Mouse (Mus musculus): ENCODE results near the gene Lpp. TPM values are rescaled to one million over a fixed set of nuclear protein-coding genes. Genes with fewer than 3 reads are reported as not detected.

The Lpp gene
- polyA plus RNA-seq, 1 experiment = 15.0 TPM

GRCm38 (mm10) chr16:24429691-24430090, 36.4 kb downstream of the Lpp start:
- H3K27ac ChIP-seq (ENCODE audit: control insufficient read depth, insufficient read depth, low read length) = no peak overlapping the region
- H3K4me1 ChIP-seq (replicated peaks; ENCODE audit: control insufficient read depth, insufficient read depth, low read length) = peaks cover 46% of the 10 kb centered on the region
- WGBS = 87% methylated on average over 5 of the region's 5 CpGs
- TF ChIP-seq CTCF (IDR thresholded peaks at IDR 0.05; ENCODE audit: borderline replicate concordance, control insufficient read depth, extremely low read depth, insufficient read depth, low read length, poor library complexity) (no peak), POLR2A (IDR thresholded peaks at IDR 0.05; ENCODE audit: control insufficient read depth, extremely low read depth, insufficient read depth, low read length, poor library complexity) (no peak)
- H3K36me3 ChIP-seq (ENCODE audit: control insufficient read depth, insufficient read depth, low read length) = no peaks in the 10 kb centered on the region
- H3K27me3 ChIP-seq (ENCODE audit: control insufficient read depth, insufficient read depth, low read length) = no peaks in the 10 kb centered on the region
- no peak overlapping the region for H3K4me3 ChIP-seq (ENCODE audit: control insufficient read depth, insufficient read depth, low read length)
- no peak for DNase-seq

DNA sequence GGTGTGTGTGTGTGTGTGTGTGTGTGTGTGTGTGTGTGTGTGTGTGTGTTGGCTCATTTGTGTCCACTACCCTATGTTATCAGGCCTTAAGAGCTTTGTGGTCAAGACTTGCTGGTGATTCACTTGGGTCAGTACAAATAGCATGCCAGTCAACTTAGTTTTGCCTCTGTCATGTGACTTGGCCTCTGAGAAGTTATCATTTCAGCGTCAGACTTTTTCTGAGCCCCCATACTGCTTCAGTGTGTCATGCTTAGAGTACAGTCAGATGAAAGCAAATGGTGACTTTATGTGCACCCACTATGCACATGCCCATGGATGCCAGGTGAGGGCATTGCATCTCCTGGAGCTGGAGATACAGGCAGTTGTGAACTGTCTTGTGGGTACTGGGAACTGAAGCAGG, 38.5 kb downstream of the Lpp start:
- WGBS = 93% methylated on average over 1 of the region's 1 CpGs
- Histone ChIP-seq H3K27ac (ENCODE audit: control insufficient read depth, insufficient read depth, low read length) (no peak overlapping the region), H3K4me3 (ENCODE audit: control insufficient read depth, insufficient read depth, low read length) (no peak overlapping the region), H3K4me1 (replicated peaks; ENCODE audit: control insufficient read depth, insufficient read depth, low read length) (peaks cover 49% of the 10 kb centered on the region), H3K27me3 (ENCODE audit: control insufficient read depth, insufficient read depth, low read length) (no peaks in the 10 kb centered on the region), H3K36me3 (ENCODE audit: control insufficient read depth, insufficient read depth, low read length) (no peaks in the 10 kb centered on the region)
- no peak for DNase-seq
- TF ChIP-seq CTCF (IDR thresholded peaks at IDR 0.05; ENCODE audit: borderline replicate concordance, control insufficient read depth, extremely low read depth, insufficient read depth, low read length, poor library complexity) (no peak), POLR2A (IDR thresholded peaks at IDR 0.05; ENCODE audit: control insufficient read depth, extremely low read depth, insufficient read depth, low read length, poor library complexity) (no peak)

DNA sequence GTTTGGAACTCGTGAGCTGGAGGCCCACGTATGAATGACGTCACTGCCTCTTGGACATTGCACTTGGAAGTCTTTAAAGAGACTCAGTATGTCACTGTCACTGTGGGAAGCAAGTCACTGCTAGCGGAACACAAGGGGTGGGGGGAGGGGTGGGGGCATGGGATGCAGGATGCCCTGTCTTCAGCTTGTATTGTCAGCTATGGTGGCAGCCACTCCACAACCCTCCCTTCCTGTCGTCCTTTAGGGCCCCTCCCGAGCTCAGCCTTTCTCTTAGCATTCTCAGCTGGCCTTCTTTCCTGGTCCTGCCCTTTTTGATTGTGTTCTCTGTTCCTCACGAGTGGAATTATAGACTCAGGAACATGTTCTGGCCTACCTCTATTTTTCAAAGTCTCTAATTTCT, 40.3 kb downstream of the Lpp start:
- 86% methylated on average over 7 of the region's 7 CpGs for WGBS
- DNase-seq = no peak
- H3K27ac ChIP-seq (ENCODE audit: control insufficient read depth, insufficient read depth, low read length) = no peak overlapping the region
- TF ChIP-seq POLR2A (IDR thresholded peaks at IDR 0.05; ENCODE audit: control insufficient read depth, extremely low read depth, insufficient read depth, low read length, poor library complexity) = no peak
- no peak for TF ChIP-seq CTCF (IDR thresholded peaks at IDR 0.05; ENCODE audit: borderline replicate concordance, control insufficient read depth, extremely low read depth, insufficient read depth, low read length, poor library complexity)
- H3K27me3 ChIP-seq (ENCODE audit: control insufficient read depth, insufficient read depth, low read length) = no peaks in the 10 kb centered on the region
- peaks cover 48% of the 10 kb centered on the region for H3K4me1 ChIP-seq (replicated peaks; ENCODE audit: control insufficient read depth, insufficient read depth, low read length)
- no peak overlapping the region for H3K4me3 ChIP-seq (ENCODE audit: control insufficient read depth, insufficient read depth, low read length)
- no peaks in the 10 kb centered on the region for H3K36me3 ChIP-seq (ENCODE audit: control insufficient read depth, insufficient read depth, low read length)

- 94% methylated on average over 7 of the region's 7 CpGs for WGBS
- DNase-seq = no peak
- peaks cover 46% of the 10 kb centered on the region for H3K4me1 ChIP-seq (replicated peaks; ENCODE audit: control insufficient read depth, insufficient read depth, low read length)
- TF ChIP-seq CTCF (IDR thresholded peaks at IDR 0.05; ENCODE audit: borderline replicate concordance, control insufficient read depth, extremely low read depth, insufficient read depth, low read length, poor library complexity) (no peak), POLR2A (IDR thresholded peaks at IDR 0.05; ENCODE audit: control insufficient read depth, extremely low read depth, insufficient read depth, low read length, poor library complexity) (no peak)
- no peak overlapping the region for H3K27ac ChIP-seq (ENCODE audit: control insufficient read depth, insufficient read depth, low read length)
- no peaks in the 10 kb centered on the region for H3K27me3 ChIP-seq (ENCODE audit: control insufficient read depth, insufficient read depth, low read length)
- H3K36me3 ChIP-seq (ENCODE audit: control insufficient read depth, insufficient read depth, low read length) = no peaks in the 10 kb centered on the region
- H3K4me3 ChIP-seq (ENCODE audit: control insufficient read depth, insufficient read depth, low read length) = no peak overlapping the region
These were observed 40.7 kb downstream of the Lpp start for GRCm38 (mm10) chr16:24434026-24434425.

- H3K36me3 ChIP-seq (ENCODE audit: control insufficient read depth, insufficient read depth, low read length) = no peaks in the 10 kb centered on the region
- no peak for TF ChIP-seq CTCF (IDR thresholded peaks at IDR 0.05; ENCODE audit: borderline replicate concordance, control insufficient read depth, extremely low read depth, insufficient read depth, low read length, poor library complexity)
- TF ChIP-seq POLR2A (IDR thresholded peaks at IDR 0.05; ENCODE audit: control insufficient read depth, extremely low read depth, insufficient read depth, low read length, poor library complexity) = no peak
- H3K4me1 ChIP-seq (replicated peaks; ENCODE audit: control insufficient read depth, insufficient read depth, low read length) = peaks cover 40% of the 10 kb centered on the region
- DNase-seq = no peak
- H3K4me3 ChIP-seq (ENCODE audit: control insufficient read depth, insufficient read depth, low read length) = no peak overlapping the region
- 71% methylated on average over 7 of the region's 7 CpGs for WGBS
- H3K27me3 ChIP-seq (ENCODE audit: control insufficient read depth, insufficient read depth, low read length) = no peaks in the 10 kb centered on the region
- H3K27ac ChIP-seq (ENCODE audit: control insufficient read depth, insufficient read depth, low read length) = peak overlapping the region; percentile 12; the same call in 1 of the 2 replicates
These were observed 41.3 kb downstream of the Lpp start for GRCm38 (mm10) chr16:24434531-24435114.

- WGBS = 85% methylated on average over 6 of the region's 6 CpGs
- DNase-seq = peak; percentile 26
These were observed 41.8 kb downstream of the Lpp start for GRCm38 (mm10) chr16:24435115-24435553.

DNA sequence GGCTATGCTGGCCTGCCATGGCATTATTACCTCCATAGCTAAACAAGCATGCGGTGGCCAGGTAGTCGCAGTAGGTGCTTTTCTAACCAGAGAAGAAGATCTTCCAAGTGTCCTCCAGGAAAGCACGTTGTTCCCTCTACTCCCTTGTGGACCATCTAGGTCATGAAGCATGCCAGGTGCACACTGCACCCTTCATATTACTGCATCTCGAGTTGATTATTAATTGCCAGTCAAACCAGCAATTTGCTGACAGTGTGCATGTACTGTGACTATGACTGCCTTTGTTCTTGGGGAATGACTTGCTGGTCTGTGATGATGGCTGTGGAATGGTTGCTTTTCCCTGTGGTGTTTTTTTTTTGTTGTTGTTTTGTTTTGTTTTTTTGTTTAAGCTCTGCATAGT, 45.1 kb downstream of the Lpp start:
- H3K4me1 ChIP-seq (replicated peaks; ENCODE audit: control insufficient read depth, insufficient read depth, low read length) = peaks cover 24% of the 10 kb centered on the region
- no peaks in the 10 kb centered on the region for H3K27me3 ChIP-seq (ENCODE audit: control insufficient read depth, insufficient read depth, low read length)
- no peaks in the 10 kb centered on the region for H3K36me3 ChIP-seq (ENCODE audit: control insufficient read depth, insufficient read depth, low read length)
- H3K4me3 ChIP-seq (ENCODE audit: control insufficient read depth, insufficient read depth, low read length) = no peak overlapping the region
- WGBS = 95% methylated on average over 4 of the region's 4 CpGs
- DNase-seq = no peak
- no peak for TF ChIP-seq CTCF (IDR thresholded peaks at IDR 0.05; ENCODE audit: borderline replicate concordance, control insufficient read depth, extremely low read depth, insufficient read depth, low read length, poor library complexity)
- TF ChIP-seq POLR2A (IDR thresholded peaks at IDR 0.05; ENCODE audit: control insufficient read depth, extremely low read depth, insufficient read depth, low read length, poor library complexity) = no peak
- no peak overlapping the region for H3K27ac ChIP-seq (ENCODE audit: control insufficient read depth, insufficient read depth, low read length)

More at GRCm38 (mm10) chr16:24435115-24435553, 41.8 kb downstream of the Lpp start:
- no peak overlapping the region for H3K4me3 ChIP-seq (ENCODE audit: control insufficient read depth, insufficient read depth, low read length)
- H3K36me3 ChIP-seq (ENCODE audit: control insufficient read depth, insufficient read depth, low read length) = no peaks in the 10 kb centered on the region
- TF ChIP-seq POLR2A (IDR thresholded peaks at IDR 0.05; ENCODE audit: control insufficient read depth, extremely low read depth, insufficient read depth, low read length, poor library complexity) = no peak
- no peak for TF ChIP-seq CTCF (IDR thresholded peaks at IDR 0.05; ENCODE audit: borderline replicate concordance, control insufficient read depth, extremely low read depth, insufficient read depth, low read length, poor library complexity)
- no peak overlapping the region for H3K27ac ChIP-seq (ENCODE audit: control insufficient read depth, insufficient read depth, low read length)
- H3K27me3 ChIP-seq (ENCODE audit: control insufficient read depth, insufficient read depth, low read length) = no peaks in the 10 kb centered on the region
- H3K4me1 ChIP-seq (replicated peaks; ENCODE audit: control insufficient read depth, insufficient read depth, low read length) = peaks cover 34% of the 10 kb centered on the region

All from thymus, adult 2 months (tissue).